Mouse (Mus musculus) left cerebral cortex, adult 9 months (tissue): ENCODE measurements around the gene Csrp2.

ENCODE experiments used
- DNase-seq, 2 experiments: peaks; one replicate each; pipeline ENCODE4 v3.0.0; 2022; ENCODE audit warnings: low spot score in 2 of 2

Csrp2 gene

GRCm38 (mm10) chr10:110919531-110920343 is at the start of gene Csrp2:
Gene Csrp2, plus strand, starts transcription at chr10:110919789.
- DNase-seq, result peak in 1 of 2 experiments; percentile 52

- no peak for DNase-seq
These were observed 44.7 kb upstream of the Csrp2 start for GRCm38 (mm10) chr10:110874853-110875252.

GRCm38 (mm10) chr10:110876956-110877355 is 42.6 kb upstream of the Csrp2 start:
- no peak for DNase-seq

- no peak for DNase-seq
These were observed 41.7 kb upstream of the Csrp2 start for GRCm38 (mm10) chr10:110877851-110878250.

GRCm38 (mm10) chr10:110878641-110879040 is 40.9 kb upstream of the Csrp2 start:
- no peak for DNase-seq

- no peak for DNase-seq
These were observed 40.0 kb upstream of the Csrp2 start for GRCm38 (mm10) chr10:110879426-110880066.

- DNase-seq, result no peak
These were observed 38.2 kb upstream of the Csrp2 start for GRCm38 (mm10) chr10:110881346-110881745.

GRCm38 (mm10) chr10:110882701-110883100 is 36.9 kb upstream of the Csrp2 start:
- no peak for DNase-seq

- no peak for DNase-seq
These were observed 28.8 kb upstream of the Csrp2 start for GRCm38 (mm10) chr10:110890656-110891272.

GRCm38 (mm10) chr10:110899744-110900501 is 19.7 kb upstream of the Csrp2 start:
- DNase-seq, result no peak

- no peak for DNase-seq
These were observed 15.7 kb upstream of the Csrp2 start for GRCm38 (mm10) chr10:110903862-110904261.

GRCm38 (mm10) chr10:110916666-110917344 is 2.8 kb upstream of the Csrp2 start:
- no peak for DNase-seq

- no peak for DNase-seq
These were observed 2.1 kb upstream of the Csrp2 start for GRCm38 (mm10) chr10:110917521-110917920.

GRCm38 (mm10) chr10:110918414-110919391 is 886 bp upstream of the Csrp2 start:
- DNase-seq, result no peak

- DNase-seq, result no peak
These were observed 870 bp downstream of the Csrp2 start for GRCm38 (mm10) chr10:110920368-110920950.

- DNase-seq, result no peak
These were observed 2.3 kb downstream of the Csrp2 start for GRCm38 (mm10) chr10:110921890-110922289.

- DNase-seq, result no peak
These were observed 3.0 kb downstream of the Csrp2 start for GRCm38 (mm10) chr10:110922612-110923011.

GRCm38 (mm10) chr10:110927491-110927890 is 7.9 kb downstream of the Csrp2 start:
- no peak for DNase-seq

GRCm38 (mm10) chr10:110929756-110930155 is 10.2 kb downstream of the Csrp2 start:
- DNase-seq, result no peak
